Mouse (Mus musculus): ENCODE measurements around the gene 1700069L16Rik.

Gene 1700069L16Rik

GRCm38 (mm10) chr5:113724446-113724845, at the start of gene 1700069L16Rik:
Gene 1700069L16Rik (minus strand): TSS chr5:113724772.
- DNase-seq (ENCODE audit: extremely low read depth, low read depth), result no peak

GRCm38 (mm10) chr5:113773664-113774063, 49.1 kb upstream of the 1700069L16Rik start:
- DNase-seq (ENCODE audit: extremely low read depth, low read depth), result peak; percentile 66

- DNase-seq (ENCODE audit: extremely low read depth, low read depth), result no peak
Measured at GRCm38 (mm10) chr5:113772905-113773519, 48.4 kb upstream of the 1700069L16Rik start.

GRCm38 (mm10) chr5:113772450-113772895, 47.9 kb upstream of the 1700069L16Rik start, which contains the start of the genes Sart3 and Iscu:
Gene Sart3 (minus strand): TSS chr5:113772510.
Gene Iscu (plus strand): TSS chr5:113772748.
- peak; percentile 87 for DNase-seq (ENCODE audit: extremely low read depth, low read depth)

GRCm38 (mm10) chr5:113771213-113772162, 46.9 kb upstream of the 1700069L16Rik start:
- DNase-seq (ENCODE audit: extremely low read depth, low read depth), result peak; percentile 82

GRCm38 (mm10) chr5:113768806-113769205, 44.2 kb upstream of the 1700069L16Rik start:
- no peak for DNase-seq (ENCODE audit: extremely low read depth, low read depth)

- no peak for DNase-seq (ENCODE audit: extremely low read depth, low read depth)
Measured at GRCm38 (mm10) chr5:113765641-113766526, 41.3 kb upstream of the 1700069L16Rik start.

- DNase-seq (ENCODE audit: extremely low read depth, low read depth), result no peak
Measured at GRCm38 (mm10) chr5:113764426-113764825, 39.9 kb upstream of the 1700069L16Rik start.

- DNase-seq (ENCODE audit: extremely low read depth, low read depth), result no peak
Measured at GRCm38 (mm10) chr5:113761585-113761984, 37.0 kb upstream of the 1700069L16Rik start.

- DNase-seq (ENCODE audit: extremely low read depth, low read depth), result no peak
Measured at GRCm38 (mm10) chr5:113755347-113756030, 30.9 kb upstream of the 1700069L16Rik start.

- DNase-seq (ENCODE audit: extremely low read depth, low read depth), result no peak
Measured at GRCm38 (mm10) chr5:113751521-113752157, 27.1 kb upstream of the 1700069L16Rik start.

GRCm38 (mm10) chr5:113748556-113749331, 24.2 kb upstream of the 1700069L16Rik start:
- no peak for DNase-seq (ENCODE audit: extremely low read depth, low read depth)

GRCm38 (mm10) chr5:113747629-113748028, 23.1 kb upstream of the 1700069L16Rik start:
- DNase-seq (ENCODE audit: extremely low read depth, low read depth), result no peak

GRCm38 (mm10) chr5:113737607-113738237, 13.2 kb upstream of the 1700069L16Rik start:
- no peak for DNase-seq (ENCODE audit: extremely low read depth, low read depth)

- DNase-seq (ENCODE audit: extremely low read depth, low read depth), result no peak
Measured at GRCm38 (mm10) chr5:113736522-113737164, 12.1 kb upstream of the 1700069L16Rik start.

- DNase-seq (ENCODE audit: extremely low read depth, low read depth), result no peak
Measured at GRCm38 (mm10) chr5:113736113-113736502, 11.5 kb upstream of the 1700069L16Rik start.

GRCm38 (mm10) chr5:113735345-113736112, 11.0 kb upstream of the 1700069L16Rik start, which contains the start of gene Ficd:
Gene Ficd (plus strand): TSS chr5:113735803.
- peak; percentile 89 for DNase-seq (ENCODE audit: extremely low read depth, low read depth)

- DNase-seq (ENCODE audit: extremely low read depth, low read depth), result no peak
Measured at GRCm38 (mm10) chr5:113735023-113735344, 10.4 kb upstream of the 1700069L16Rik start.

All from MEL-GATA-1-ER (cell line).